Mouse (Mus musculus): ENCODE measurements at regions not wholly inside any gene's neighbourhood (a gene's known extent, or its start where the extent isn't known, plus 50 kb on each side); places are given as distances from the start of the nearest gene placed in this dataset.

GRCm38 (mm10) chr1:71956940-71957339 lies 255.2 kb downstream of the Mreg start:
- TF ChIP-seq POLR2A (IDR thresholded peaks at IDR 0.05; ENCODE audit: low read depth, low read length) (no peak), CTCF (IDR thresholded peaks at IDR 0.05; ENCODE audit: borderline replicate concordance, insufficient read depth, low read length) (no peak)
